Mouse (Mus musculus): ENCODE measurements around the gene Med16.

DNA sequence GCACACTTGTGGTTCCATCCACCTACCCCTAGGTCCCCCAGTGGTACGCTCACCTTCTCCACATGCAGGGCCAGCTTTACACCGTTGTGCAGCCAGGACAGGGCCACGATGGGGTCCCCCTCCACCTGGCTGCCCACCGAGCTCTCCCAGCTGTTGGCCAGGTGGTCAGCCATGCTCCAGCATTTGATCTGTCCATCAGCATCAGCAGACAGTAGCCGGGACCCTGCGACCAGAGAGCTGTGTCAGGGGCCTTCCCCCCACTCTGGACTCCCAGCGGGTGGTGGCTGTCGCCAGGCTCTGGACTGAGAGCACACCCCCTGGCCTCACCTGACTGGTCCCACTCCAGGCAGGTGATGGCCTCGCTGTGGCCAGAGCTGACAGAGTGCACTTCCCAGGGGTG lies 2.0 kb downstream of the Med16 start:
- no peak for TF ChIP-seq CTCF (IDR thresholded peaks at IDR 0.05; ENCODE audit: extremely low read depth, insufficient read length, insufficient replicate concordance, low read depth, low read length)
- TF ChIP-seq POLR2A (IDR thresholded peaks at IDR 0.05; ENCODE audit: low read depth, low read length): no peak

Data from small intestine, adult 2 months (tissue).